Mouse (Mus musculus): ENCODE data around the gene Gm49388.

GRCm38 (mm10) chr7:127751619-127752018 is 33.8 kb upstream of the Gm49388 start:
- no peak for TF ChIP-seq CTCF (IDR thresholded peaks at IDR 0.05; ENCODE audit: low read depth)
- no peak for TF ChIP-seq EP300 (IDR thresholded peaks at IDR 0.05; ENCODE audit: low read depth)

Data from liver, postnatal 0 days (tissue).